Mouse (Mus musculus): ENCODE measurements around the gene Tmc5. TPM values are rescaled to one million over a fixed set of nuclear protein-coding genes. Genes with fewer than 3 reads are reported as not detected.

Tmc5 gene
- polyA plus RNA-seq, 1 experiment from 2014 or later = 48.1 TPM

GRCm38 (mm10) chr7:118633094-118633493 is 36.0 kb downstream of the Tmc5 start:
- no peak for TF ChIP-seq CTCF (IDR thresholded peaks at IDR 0.05; ENCODE audit: low read depth)
- Histone ChIP-seq H3K9ac (ENCODE audit: low read depth, low read length) (no peak overlapping the region), H3K27me3 (replicated peaks; ENCODE audit: control insufficient read depth, insufficient read depth, low read length) (no peaks in the 10 kb centered on the region), H3K4me1 (replicated peaks; ENCODE audit: control insufficient read depth, insufficient read depth, low read length) (peaks cover 4% of the 10 kb centered on the region; the same call in 1 of the 2 replicates), H3K9me3 (ENCODE audit: control insufficient read depth) (no peaks in the 10 kb centered on the region), H3K36me3 (ENCODE audit: control insufficient read depth, insufficient read depth) (peaks cover 11% of the 10 kb centered on the region; the same call in 1 of the 2 replicates), H3K27ac (ENCODE audit: low read depth, low read length) (no peak overlapping the region), H3K4me2 (replicated peaks; ENCODE audit: low read depth) (no peak overlapping the region), H3K4me3 (ENCODE audit: low read depth, low read length) (no peak overlapping the region)
- no peak for ATAC-seq
- WGBS = 78% methylated on average over 9 of the region's 9 CpGs

DNA sequence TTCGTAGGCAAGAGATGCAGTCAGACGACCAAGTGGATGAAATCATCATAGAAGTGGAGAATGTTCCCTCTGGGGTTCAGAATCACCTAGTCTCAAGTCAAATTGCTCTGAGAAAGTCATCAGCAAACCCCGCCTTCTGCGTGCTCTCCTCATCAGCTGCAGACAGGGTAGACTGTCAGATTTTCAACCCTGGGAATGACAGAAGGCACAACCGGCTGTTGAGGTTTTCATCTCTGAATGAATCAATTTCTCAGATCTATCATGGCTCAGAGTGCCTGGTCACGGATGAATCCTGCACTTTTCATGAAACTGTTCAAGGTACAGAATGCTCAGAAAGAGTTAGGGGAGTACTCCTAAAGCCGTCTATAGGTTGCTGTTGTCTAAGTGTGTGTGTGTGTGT is 36.9 kb downstream of the Tmc5 start:
- WGBS = 89% methylated on average over 7 of the region's 7 CpGs
- no peak for TF ChIP-seq CTCF (IDR thresholded peaks at IDR 0.05; ENCODE audit: low read depth)
- Histone ChIP-seq H3K27ac (ENCODE audit: low read depth, low read length) (no peak overlapping the region), H3K9me3 (ENCODE audit: control insufficient read depth) (no peaks in the 10 kb centered on the region), H3K9ac (ENCODE audit: low read depth, low read length) (no peak overlapping the region), H3K27me3 (replicated peaks; ENCODE audit: control insufficient read depth, insufficient read depth, low read length) (no peaks in the 10 kb centered on the region), H3K4me2 (replicated peaks; ENCODE audit: low read depth) (no peak overlapping the region), H3K4me3 (ENCODE audit: low read depth, low read length) (no peak overlapping the region), H3K4me1 (replicated peaks; ENCODE audit: control insufficient read depth, insufficient read depth, low read length) (peaks cover under 1% of the 10 kb centered on the region; the same call in 1 of the 2 replicates), H3K36me3 (ENCODE audit: control insufficient read depth, insufficient read depth) (peaks cover 7% of the 10 kb centered on the region; the same call in 1 of the 2 replicates)
- ATAC-seq = no peak

DNA sequence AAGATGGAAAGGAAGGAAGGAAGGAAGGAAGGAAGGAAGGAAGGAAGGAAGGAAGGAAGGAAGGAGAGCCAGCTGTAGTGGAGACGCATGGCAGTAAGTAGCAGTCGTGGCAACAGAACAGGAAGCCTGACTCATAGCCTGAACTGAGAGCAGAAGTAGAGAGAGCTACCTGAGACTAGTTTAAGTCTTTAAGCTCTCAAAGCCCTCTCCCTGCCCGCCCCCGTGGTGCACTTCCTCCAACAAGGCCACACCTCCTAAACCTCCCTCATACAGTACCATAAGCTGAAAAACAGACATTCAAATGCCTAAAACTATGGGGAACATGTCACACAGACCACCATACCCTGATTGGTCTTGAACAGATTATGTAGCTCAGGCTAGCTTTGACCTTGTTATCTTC is 40.4 kb downstream of the Tmc5 start:
- Histone ChIP-seq H3K27me3 (replicated peaks; ENCODE audit: control insufficient read depth, insufficient read depth, low read length) (no peaks in the 10 kb centered on the region), H3K4me2 (replicated peaks; ENCODE audit: low read depth) (no peak overlapping the region), H3K9ac (ENCODE audit: low read depth, low read length) (no peak overlapping the region), H3K4me3 (ENCODE audit: low read depth, low read length) (no peak overlapping the region), H3K4me1 (replicated peaks; ENCODE audit: control insufficient read depth, insufficient read depth, low read length) (no peaks in the 10 kb centered on the region), H3K9me3 (ENCODE audit: control insufficient read depth) (no peaks in the 10 kb centered on the region), H3K36me3 (ENCODE audit: control insufficient read depth, insufficient read depth) (peaks cover 12% of the 10 kb centered on the region; the same call in 1 of the 2 replicates), H3K27ac (ENCODE audit: low read depth, low read length) (no peak overlapping the region)
- 56% methylated on average over 4 of the region's 4 CpGs for WGBS
- ATAC-seq = no peak
- no peak for TF ChIP-seq CTCF (IDR thresholded peaks at IDR 0.05; ENCODE audit: low read depth)

GRCm38 (mm10) chr7:118646237-118646636 is 49.1 kb downstream of the Tmc5 start:
- no peak for ATAC-seq
- no peaks in the 10 kb centered on the region for H3K4me1 ChIP-seq (replicated peaks; ENCODE audit: control insufficient read depth, insufficient read depth, low read length)
- H3K9ac ChIP-seq (ENCODE audit: low read depth, low read length) = no peak overlapping the region
- no peak overlapping the region for H3K4me2 ChIP-seq (replicated peaks; ENCODE audit: low read depth)
- no peaks in the 10 kb centered on the region for H3K27me3 ChIP-seq (replicated peaks; ENCODE audit: control insufficient read depth, insufficient read depth, low read length)
- H3K36me3 ChIP-seq (ENCODE audit: control insufficient read depth, insufficient read depth) = peaks cover 42% of the 10 kb centered on the region
- no peaks in the 10 kb centered on the region for H3K9me3 ChIP-seq (ENCODE audit: control insufficient read depth)
- no peak overlapping the region for H3K4me3 ChIP-seq (ENCODE audit: low read depth, low read length)
- H3K27ac ChIP-seq (ENCODE audit: low read depth, low read length) = no peak overlapping the region
- 77% methylated on average over 1 of the region's 1 CpGs for WGBS
- no peak for TF ChIP-seq CTCF (IDR thresholded peaks at IDR 0.05; ENCODE audit: low read depth)

GRCm38 (mm10) chr7:118649328-118649727 is 52.2 kb downstream of the Tmc5 start:
- WGBS = 77% methylated on average over 7 of the region's 7 CpGs
- peaks cover 38% of the 10 kb centered on the region for H3K36me3 ChIP-seq (ENCODE audit: control insufficient read depth, insufficient read depth)
- TF ChIP-seq CTCF (IDR thresholded peaks at IDR 0.05; ENCODE audit: low read depth) = no peak
- no peaks in the 10 kb centered on the region for H3K9me3 ChIP-seq (ENCODE audit: control insufficient read depth)
- no peak overlapping the region for H3K27ac ChIP-seq (ENCODE audit: low read depth, low read length)
- no peaks in the 10 kb centered on the region for H3K27me3 ChIP-seq (replicated peaks; ENCODE audit: control insufficient read depth, insufficient read depth, low read length)
- no peak for ATAC-seq
- H3K4me2 ChIP-seq (replicated peaks; ENCODE audit: low read depth) = no peak overlapping the region
- no peak overlapping the region for H3K4me3 ChIP-seq (ENCODE audit: low read depth, low read length)
- no peaks in the 10 kb centered on the region for H3K4me1 ChIP-seq (replicated peaks; ENCODE audit: control insufficient read depth, insufficient read depth, low read length)
- no peak overlapping the region for H3K9ac ChIP-seq (ENCODE audit: low read depth, low read length)

GRCm38 (mm10) chr7:118650119-118650518 is 53.0 kb downstream of the Tmc5 start:
- H3K27me3 ChIP-seq (replicated peaks; ENCODE audit: control insufficient read depth, insufficient read depth, low read length) = no peaks in the 10 kb centered on the region
- 52% methylated on average over 4 of the region's 4 CpGs for WGBS
- H3K36me3 ChIP-seq (ENCODE audit: control insufficient read depth, insufficient read depth) = peaks cover 41% of the 10 kb centered on the region
- H3K9ac ChIP-seq (ENCODE audit: low read depth, low read length) = no peak overlapping the region
- no peak overlapping the region for H3K4me3 ChIP-seq (ENCODE audit: low read depth, low read length)
- H3K4me1 ChIP-seq (replicated peaks; ENCODE audit: control insufficient read depth, insufficient read depth, low read length) = no peaks in the 10 kb centered on the region
- ATAC-seq = no peak
- H3K4me2 ChIP-seq (replicated peaks; ENCODE audit: low read depth) = no peak overlapping the region
- H3K9me3 ChIP-seq (ENCODE audit: control insufficient read depth) = no peaks in the 10 kb centered on the region
- H3K27ac ChIP-seq (ENCODE audit: low read depth, low read length) = no peak overlapping the region
- no peak for TF ChIP-seq CTCF (IDR thresholded peaks at IDR 0.05; ENCODE audit: low read depth)

- TF ChIP-seq CTCF (IDR thresholded peaks at IDR 0.05; ENCODE audit: low read depth) = no peak
- no peak overlapping the region for H3K27ac ChIP-seq (ENCODE audit: low read depth, low read length)
- 85% methylated on average over 1 of the region's 1 CpGs for WGBS
- ATAC-seq = no peak
- peaks cover 41% of the 10 kb centered on the region for H3K36me3 ChIP-seq (ENCODE audit: control insufficient read depth, insufficient read depth)
- H3K9me3 ChIP-seq (ENCODE audit: control insufficient read depth) = no peaks in the 10 kb centered on the region
- no peak overlapping the region for H3K4me3 ChIP-seq (ENCODE audit: low read depth, low read length)
- H3K4me1 ChIP-seq (replicated peaks; ENCODE audit: control insufficient read depth, insufficient read depth, low read length) = no peaks in the 10 kb centered on the region
- no peak overlapping the region for H3K4me2 ChIP-seq (replicated peaks; ENCODE audit: low read depth)
- no peak overlapping the region for H3K9ac ChIP-seq (ENCODE audit: low read depth, low read length)
- H3K27me3 ChIP-seq (replicated peaks; ENCODE audit: control insufficient read depth, insufficient read depth, low read length) = no peaks in the 10 kb centered on the region
Observed at GRCm38 (mm10) chr7:118650891-118651290, 53.8 kb downstream of the Tmc5 start.
